Mouse (Mus musculus): ENCODE measurements around the gene Mapk8.

DNA sequence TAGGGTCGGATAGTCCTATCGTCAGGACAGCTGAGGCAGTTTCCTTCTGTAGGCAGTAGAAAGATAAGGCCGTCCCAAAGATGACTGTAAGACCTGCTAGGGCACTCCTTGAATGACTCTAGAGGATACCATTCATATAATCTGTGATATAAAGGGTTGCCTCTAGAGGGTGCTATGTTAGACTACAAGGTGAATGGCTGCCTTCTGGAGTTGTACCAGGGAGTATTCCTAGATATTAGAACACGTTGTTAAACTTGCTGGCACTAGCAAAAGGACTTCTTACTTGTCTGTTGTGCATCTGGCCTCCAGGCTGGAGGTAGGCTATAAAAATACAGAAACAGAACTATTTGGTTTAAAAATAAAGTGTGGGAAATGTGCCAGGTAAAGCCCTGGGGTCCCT lies 116.0 kb downstream of the Mapk8 start:
- peak; percentile 35 for TF ChIP-seq CTCF (IDR thresholded peaks at IDR 0.05; ENCODE audit: low read depth)
- no peak for TF ChIP-seq EP300 (IDR thresholded peaks at IDR 0.05; ENCODE audit: low read depth)

All from liver, postnatal 0 days (tissue).